Mouse (Mus musculus) limb, embryonic 14.5 days (tissue): ENCODE data around the gene Hlf. TPM values are rescaled to one million over a fixed set of nuclear protein-coding genes. Genes with fewer than 3 reads are reported as not detected.

Experiments
- ATAC-seq: fragments of 200-750 bp; cut with Nextera tagmentation; 2 replicates; pipeline ENCODE4 v1.8.0; 2017; ENCODE audit warnings: low read depth, moderate number of reproducible peaks, moderate TSS enrichment; ENCODE audit not compliant: low FRiP score
- DNase-seq: peaks from one replicate; pipeline ENCODE4 v3.0.0-alpha.2; 2015; ENCODE audit warnings: low spot score
- H3K27ac ChIP-seq: fragments of 300-500 bp; sonication (generic); replicated peaks from 2 replicates; pipeline ENCODE4 v1.5.1; 2014; ENCODE audit warnings: low read depth, mild to moderate bottlenecking, low read length, moderate library complexity, mixed read lengths
- H3K27me3 ChIP-seq: fragments of 300-500 bp; sonication (generic); 2 replicates; pipeline ENCODE4 v1.6.1; 2014; ENCODE audit warnings: low read length, mixed read lengths; ENCODE audit not compliant: control insufficient read depth, insufficient read depth
- H3K36me3 ChIP-seq: fragments of 300-500 bp; sonication (generic); 2 replicates; pipeline ENCODE4 v1.6.1; 2014; ENCODE audit warnings: mild to moderate bottlenecking, low read length, moderate library complexity, mixed read lengths; ENCODE audit not compliant: control insufficient read depth, insufficient read depth
- H3K4me1 ChIP-seq: fragments of 300-500 bp; sonication (generic); 2 replicates; pipeline ENCODE4 v1.6.1; 2014; ENCODE audit warnings: antibody characterized with exemption, low read length, mixed read lengths; ENCODE audit not compliant: control insufficient read depth, insufficient read depth
- H3K4me2 ChIP-seq: fragments of 300-500 bp; sonication (generic); replicated peaks from 2 replicates; pipeline ENCODE4 v1.6.1; 2014; ENCODE audit warnings: low read depth, mild to moderate bottlenecking, low read length, moderate library complexity; ENCODE audit not compliant: severe bottlenecking
- H3K4me3 ChIP-seq: fragments of 300-500 bp; sonication (generic); replicated peaks from 2 replicates; pipeline ENCODE4 v1.5.1; 2014; ENCODE audit warnings: low read length
- H3K9ac ChIP-seq: fragments of 300-500 bp; sonication (generic); 2 replicates; pipeline ENCODE4 v1.6.1; 2014; ENCODE audit warnings: mild to moderate bottlenecking, low read depth, low read length, moderate library complexity; ENCODE audit not compliant: severe bottlenecking
- H3K9me3 ChIP-seq: fragments of 300-500 bp; sonication (generic); 2 replicates; pipeline ENCODE4 v1.6.1; 2016; ENCODE audit warnings: low read length; ENCODE audit not compliant: control insufficient read depth
- POLR2A ChIP-seq: fragments of 200-500 bp; IDR thresholded peaks from 2 replicates; pipeline ENCODE4 v1.8.0; 2012; ENCODE audit warnings: inconsistent platforms, mild to moderate bottlenecking, moderate library complexity, borderline replicate concordance; ENCODE audit not compliant: insufficient read depth, insufficient read length; ENCODE audit errors: extremely low read depth
- WGBS: fragments of 180-500 bp; shearing (Covaris S2); extraction: QIAGEN DNeasy Blood & Tissue Kit; methylation state at CpG from one replicate; pipeline ENCODE4 v1.1.7; 2014; 5-methylcytosine and 5-hydroxymethylcytosine counted together
- polyA plus RNA-seq, 2 experiments: library from polyadenylated mRNA; depleted of rRNA in 1 of 2; stranded (reverse) in 1 of 2; unstranded in 1 of 2; fragments of >200 nt; fragmentation: Nextera tagmentation in 1 of 2; extraction: Ambion mirVana in 1 of 2; gene quantifications; 2 replicates each; pipeline versions ENCODE4 v1.2.1 to v1.2.3; 2012 to 2014

Hlf gene
- polyA plus RNA-seq, 2 experiments, result 2.2 to 2.8 TPM

- Histone ChIP-seq H3K4me3 (no peak overlapping the region), H3K9ac (no peak overlapping the region), H3K4me2 (no peak overlapping the region), H3K36me3 (no peaks in the 10 kb centered on the region), H3K27ac (no peak overlapping the region), H3K27me3 (no peaks in the 10 kb centered on the region), H3K9me3 (no peaks in the 10 kb centered on the region), H3K4me1 (peaks cover 2% of the 10 kb centered on the region; the same call in 1 of the 2 replicates)
- WGBS, result 66% methylated on average over 4 of the region's 4 CpGs
- DNase-seq, result no peak
- ATAC-seq, result no peak
- TF ChIP-seq POLR2A, result no peak
Observed at GRCm38 (mm10) chr11:90350153-90350512, 40.6 kb downstream of the Hlf start.

- WGBS, result 82% methylated on average over 6 of the region's 6 CpGs
Observed at GRCm38 (mm10) chr11:90349486-90350152, 41.1 kb downstream of the Hlf start.

GRCm38 (mm10) chr11:90347667-90348459 is 42.8 kb downstream of the Hlf start:
- no peak for DNase-seq
- no peaks in the 10 kb centered on the region for H3K4me1 ChIP-seq
- H3K9ac ChIP-seq, result no peak overlapping the region
- H3K27me3 ChIP-seq, result no peaks in the 10 kb centered on the region
- no peak for ATAC-seq
- H3K4me2 ChIP-seq, result no peak overlapping the region
- H3K36me3 ChIP-seq, result no peaks in the 10 kb centered on the region
- H3K27ac ChIP-seq, result no peak overlapping the region
- no peak for TF ChIP-seq POLR2A
- no peak overlapping the region for H3K4me3 ChIP-seq
- 66% methylated on average over 13 of the region's 13 CpGs for WGBS
- no peaks in the 10 kb centered on the region for H3K9me3 ChIP-seq

More at GRCm38 (mm10) chr11:90349486-90350152, 41.1 kb downstream of the Hlf start:
- H3K36me3 ChIP-seq, result no peaks in the 10 kb centered on the region
- H3K4me1 ChIP-seq, result no peaks in the 10 kb centered on the region
- no peak overlapping the region for H3K9ac ChIP-seq
- no peak for TF ChIP-seq POLR2A
- no peak overlapping the region for H3K27ac ChIP-seq
- DNase-seq (no peak), ATAC-seq (no peak)
- H3K9me3 ChIP-seq, result no peaks in the 10 kb centered on the region
- H3K4me2 ChIP-seq, result no peak overlapping the region
- no peak overlapping the region for H3K4me3 ChIP-seq
- H3K27me3 ChIP-seq, result no peaks in the 10 kb centered on the region

GRCm38 (mm10) chr11:90345746-90346145 is 44.9 kb downstream of the Hlf start:
- 87% methylated on average over 11 of the region's 11 CpGs for WGBS
- no peaks in the 10 kb centered on the region for H3K27me3 ChIP-seq
- H3K4me2 ChIP-seq, result no peak overlapping the region
- TF ChIP-seq POLR2A, result no peak
- no peak for DNase-seq
- H3K9me3 ChIP-seq, result no peaks in the 10 kb centered on the region
- ATAC-seq, result no peak
- H3K36me3 ChIP-seq, result no peaks in the 10 kb centered on the region
- H3K4me1 ChIP-seq, result no peaks in the 10 kb centered on the region
- no peak overlapping the region for H3K27ac ChIP-seq
- no peak overlapping the region for H3K4me3 ChIP-seq
- no peak overlapping the region for H3K9ac ChIP-seq

GRCm38 (mm10) chr11:90342858-90343257 is 47.8 kb downstream of the Hlf start:
- no peak for TF ChIP-seq POLR2A
- Histone ChIP-seq H3K4me3 (no peak overlapping the region), H3K27ac (no peak overlapping the region), H3K4me2 (no peak overlapping the region), H3K36me3 (no peaks in the 10 kb centered on the region), H3K4me1 (no peaks in the 10 kb centered on the region), H3K9me3 (no peaks in the 10 kb centered on the region), H3K27me3 (no peaks in the 10 kb centered on the region), H3K9ac (no peak overlapping the region)
- ATAC-seq (no peak), DNase-seq (no peak)
- WGBS, result 86% methylated on average over 5 of the region's 5 CpGs
